Mouse (Mus musculus) midbrain, embryonic 13.5 days (tissue): Measurements from ENCODE around the gene Fbxo30. TPM values are rescaled to one million over a fixed set of nuclear protein-coding genes. Genes with fewer than 3 reads are reported as not detected.
"Not testable (repeated sequence)": the region's sequence is repeated elsewhere in the genome, so short reads cannot be mapped to it uniquely, and the experiment has no call there.

Experiments
- ATAC-seq: fragments of 200-750 bp; cut with Nextera tagmentation; 2 replicates; pipeline ENCODE4 v1.8.0; 2017; ENCODE audit warnings: mild to moderate bottlenecking, moderate TSS enrichment, moderate library complexity
- H3K27ac ChIP-seq: fragments of 300-500 bp; sonication (generic); 2 replicates; pipeline ENCODE4 v1.5.1; 2015; ENCODE audit warnings: inconsistent platforms, mild to moderate bottlenecking, moderate library complexity
- H3K27me3 ChIP-seq: fragments of 300-500 bp; sonication (generic); 2 replicates; pipeline ENCODE4 v1.6.1; 2015; ENCODE audit warnings: mild to moderate bottlenecking, inconsistent platforms
- H3K36me3 ChIP-seq: fragments of 300-500 bp; sonication (generic); 2 replicates; pipeline ENCODE4 v1.6.1; 2015; ENCODE audit warnings: mild to moderate bottlenecking, inconsistent platforms
- H3K4me1 ChIP-seq: fragments of 300-500 bp; sonication (generic); replicated peaks from 2 replicates; pipeline ENCODE4 v1.6.1; 2015; ENCODE audit warnings: inconsistent platforms
- H3K4me2 ChIP-seq: fragments of 300-500 bp; sonication (generic); replicated peaks from 2 replicates; pipeline ENCODE4 v1.6.1; 2015; ENCODE audit warnings: moderate library complexity, mild to moderate bottlenecking, inconsistent platforms
- H3K4me3 ChIP-seq: fragments of 300-500 bp; sonication (generic); replicated peaks from 2 replicates; pipeline ENCODE4 v1.5.1; 2015; ENCODE audit warnings: mild to moderate bottlenecking, inconsistent platforms
- H3K9ac ChIP-seq: fragments of 300-500 bp; sonication (generic); replicated peaks from 2 replicates; pipeline ENCODE4 v1.6.1; 2015; ENCODE audit warnings: mild to moderate bottlenecking, inconsistent platforms
- H3K9me3 ChIP-seq: fragments of 300-500 bp; sonication (generic); 2 replicates; pipeline ENCODE4 v1.6.1; 2016; ENCODE audit warnings: mild to moderate bottlenecking, inconsistent platforms
- WGBS: fragments of 180-500 bp; shearing (Covaris S2); methylation state at CpG from one replicate; pipeline ENCODE4 v1.1.7; 2015; 5-methylcytosine and 5-hydroxymethylcytosine counted together
- polyA plus RNA-seq: library from polyadenylated mRNA; unstranded; fragments of >200 nt; fragmentation: Nextera tagmentation; extraction: Ambion mirVana; gene quantifications from 2 replicates; pipeline ENCODE4 v1.2.1, GENCODE M21; 2015

Gene Fbxo30
- polyA plus RNA-seq: 31.8 and 34.9 TPM in 2 replicates

DNA sequence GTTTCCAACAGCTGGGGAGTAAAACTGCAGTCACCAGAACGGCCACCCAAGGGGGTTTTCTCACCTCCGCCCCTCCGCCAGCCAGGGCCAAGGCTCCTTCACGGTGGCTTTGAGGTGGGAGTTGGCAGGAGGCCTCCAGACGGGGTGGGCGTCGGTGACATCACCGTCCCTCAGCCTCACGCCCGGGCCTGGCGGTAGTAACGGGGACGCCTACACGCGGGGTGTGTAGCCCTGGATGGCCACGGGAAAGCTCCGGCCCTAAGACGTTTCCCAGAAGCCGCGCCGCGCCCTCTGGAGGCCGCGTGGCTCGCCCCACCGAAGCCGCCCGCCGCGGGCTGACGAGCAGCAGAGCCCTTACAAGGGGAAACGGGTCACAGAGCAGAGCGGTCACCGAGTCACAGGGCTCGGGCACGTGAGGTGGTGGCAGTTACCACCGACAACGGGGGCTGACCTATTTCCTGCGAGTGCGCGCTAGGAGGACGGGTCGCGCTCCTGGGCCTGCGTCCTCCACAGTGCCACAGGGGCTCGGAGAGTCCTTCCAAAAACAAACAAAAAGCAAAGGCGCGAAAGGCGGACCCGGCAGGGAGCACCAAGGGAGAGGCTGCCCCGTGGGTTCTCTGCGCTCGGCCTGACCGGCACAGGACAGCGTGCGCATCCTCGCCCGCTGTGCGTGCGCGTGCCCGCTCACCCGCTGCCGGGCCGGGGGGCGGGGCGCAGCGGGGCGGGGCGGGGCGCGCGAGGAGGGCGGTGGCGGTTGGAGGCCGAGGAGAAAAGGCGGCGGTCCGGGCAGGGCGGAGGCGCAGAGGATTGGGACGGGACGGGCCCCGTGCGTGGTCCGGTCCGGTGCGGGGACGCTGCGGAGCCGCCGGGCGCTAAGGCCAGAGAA is at the start of gene Fbxo30:
Gene Fbxo30 (plus strand): TSS at position 753 of the 886 bp plus-strand sequence.
- Histone ChIP-seq H3K27me3 (no peaks in the 10 kb centered on the region), H3K4me2 (peak within 1 kb of the TSS; percentile 66), H3K9ac (peak within 1 kb of the TSS; percentile 90), H3K9me3 (no peaks in the 10 kb centered on the region), H3K4me3 (peak within 1 kb of the TSS; percentile 95), H3K4me1 (peaks cover 15% of the 10 kb centered on the region), H3K36me3 (no peaks in the 10 kb centered on the region), H3K27ac (peak within 1 kb of the TSS; percentile 96)
- WGBS: under 1% methylated on average over 88 of the region's 93 CpGs
- peak; percentile 94 for ATAC-seq

DNA sequence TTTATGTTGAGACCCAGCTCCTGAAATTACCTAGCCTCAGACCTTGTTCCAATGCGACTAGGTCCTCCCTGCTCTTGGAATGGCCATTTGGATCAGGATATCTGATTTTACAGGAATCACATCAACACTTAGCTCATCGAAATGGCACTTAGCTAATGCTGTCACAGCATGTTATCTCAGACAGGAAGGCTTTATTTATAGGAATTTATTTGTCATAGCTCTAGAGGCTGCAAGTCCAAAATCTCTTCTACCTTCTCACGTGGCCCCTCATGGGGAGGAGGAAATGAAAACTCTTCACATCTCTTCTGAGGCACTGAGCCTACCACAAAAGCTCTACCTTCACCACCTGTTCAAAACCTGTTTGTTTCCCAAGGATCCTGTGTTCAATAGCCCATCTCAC is 47.9 kb upstream of the Fbxo30 start:
- Histone ChIP-seq H3K36me3 (no peaks in the 10 kb centered on the region), H3K4me1 (no peaks in the 10 kb centered on the region), H3K9ac (no peak overlapping the region), H3K27me3 (no peaks in the 10 kb centered on the region), H3K9me3 (no peaks in the 10 kb centered on the region), H3K4me3 (no peak overlapping the region), H3K4me2 (no peak overlapping the region), H3K27ac (no peak overlapping the region)
- 77% methylated on average over 3 of the region's 3 CpGs for WGBS
- no peak for ATAC-seq

DNA sequence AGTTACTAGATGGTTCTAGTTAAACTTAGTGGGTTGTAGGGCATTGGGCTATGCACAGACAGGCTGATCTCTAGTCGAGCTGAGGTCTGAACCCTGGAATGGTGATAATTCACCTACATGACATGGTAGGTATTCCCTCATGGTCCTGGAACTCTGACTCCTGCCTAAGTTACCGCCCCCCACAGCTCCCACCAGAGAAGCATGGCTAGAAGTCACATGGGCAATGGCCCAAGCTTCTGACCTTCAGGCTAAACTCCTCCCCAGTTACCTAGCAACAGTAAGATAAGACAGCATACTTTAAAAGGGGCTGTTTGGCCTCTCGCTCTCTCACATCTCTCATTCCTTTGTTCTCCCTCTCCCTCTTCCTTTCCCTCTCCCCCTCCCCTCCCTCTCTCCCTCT is 38.1 kb upstream of the Fbxo30 start:
- not testable (repeated sequence) for H3K27ac ChIP-seq, H3K4me2 ChIP-seq, ATAC-seq, H3K9me3 ChIP-seq, H3K36me3 ChIP-seq, H3K9ac ChIP-seq, H3K4me1 ChIP-seq, H3K4me3 ChIP-seq, H3K27me3 ChIP-seq
- 58% methylated on average over 3 of the region's 3 CpGs for WGBS

DNA sequence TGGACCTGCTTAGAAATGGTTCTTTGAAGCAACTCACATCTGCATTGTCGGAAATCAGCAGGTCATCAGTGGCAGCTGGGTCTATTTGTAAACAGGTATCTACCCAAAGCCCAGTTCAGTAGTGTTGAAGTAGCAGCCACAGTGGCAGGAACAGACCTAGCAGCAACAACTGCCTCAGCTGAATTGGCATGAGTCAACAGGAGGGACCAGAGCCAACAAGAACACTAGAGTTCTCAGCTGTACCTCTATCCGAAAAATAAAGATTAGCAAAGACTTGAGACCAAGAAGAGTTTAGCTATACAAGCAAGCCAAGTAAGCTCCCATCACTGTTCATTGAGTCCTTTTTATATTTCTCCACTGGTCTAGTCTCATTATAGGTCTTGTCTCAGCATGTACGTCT is 32.9 kb upstream of the Fbxo30 start:
- H3K9ac ChIP-seq: no peak overlapping the region
- ATAC-seq: no peak
- H3K27ac ChIP-seq: no peak overlapping the region
- no peaks in the 10 kb centered on the region for H3K27me3 ChIP-seq
- no peaks in the 10 kb centered on the region for H3K36me3 ChIP-seq
- no peak overlapping the region for H3K4me3 ChIP-seq
- no peaks in the 10 kb centered on the region for H3K9me3 ChIP-seq
- WGBS: 85% methylated on average over 3 of the region's 3 CpGs
- H3K4me2 ChIP-seq: no peak overlapping the region
- no peaks in the 10 kb centered on the region for H3K4me1 ChIP-seq

DNA sequence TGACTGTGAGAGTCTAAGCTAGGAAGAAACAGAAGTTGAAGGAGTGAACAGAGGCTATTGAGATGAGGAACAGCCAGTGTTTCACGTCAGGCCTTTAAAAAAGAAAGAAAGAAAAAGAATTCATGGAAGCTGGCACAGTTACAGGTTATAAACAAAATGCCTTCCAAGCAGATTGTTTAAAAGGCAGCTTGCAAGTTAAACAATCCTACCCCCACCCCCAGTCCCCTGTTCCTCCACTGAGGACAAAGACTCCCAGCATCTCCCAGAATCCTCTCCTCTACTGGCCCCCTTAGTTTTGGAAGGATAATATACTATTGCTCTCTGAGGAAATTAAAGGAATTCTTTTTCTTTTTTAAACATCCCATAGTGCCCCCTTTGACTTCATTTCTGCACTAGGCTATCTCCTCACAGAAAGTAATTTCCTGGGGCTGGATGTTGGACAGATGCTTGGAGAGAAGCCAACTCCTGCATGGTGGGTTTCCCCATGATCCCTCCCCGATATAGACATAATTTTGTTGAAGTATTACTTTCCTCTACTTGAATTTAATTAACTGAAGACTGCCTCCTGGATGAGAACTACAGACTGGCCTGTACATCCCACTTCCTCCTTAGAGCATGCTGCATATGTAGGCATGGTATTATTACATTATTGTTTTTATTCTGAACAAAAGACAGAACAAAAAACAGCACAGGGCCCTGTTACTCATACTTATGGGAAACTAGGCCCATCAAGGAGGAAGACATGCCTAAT is 30.7 kb upstream of the Fbxo30 start:
- Histone ChIP-seq H3K27ac (no peak overlapping the region), H3K4me2 (no peak overlapping the region), H3K4me3 (no peak overlapping the region), H3K27me3 (no peaks in the 10 kb centered on the region), H3K9me3 (no peaks in the 10 kb centered on the region), H3K9ac (no peak overlapping the region), H3K36me3 (no peaks in the 10 kb centered on the region), H3K4me1 (no peaks in the 10 kb centered on the region)
- ATAC-seq: no peak
- WGBS: 69% methylated on average over 2 of the region's 2 CpGs

DNA sequence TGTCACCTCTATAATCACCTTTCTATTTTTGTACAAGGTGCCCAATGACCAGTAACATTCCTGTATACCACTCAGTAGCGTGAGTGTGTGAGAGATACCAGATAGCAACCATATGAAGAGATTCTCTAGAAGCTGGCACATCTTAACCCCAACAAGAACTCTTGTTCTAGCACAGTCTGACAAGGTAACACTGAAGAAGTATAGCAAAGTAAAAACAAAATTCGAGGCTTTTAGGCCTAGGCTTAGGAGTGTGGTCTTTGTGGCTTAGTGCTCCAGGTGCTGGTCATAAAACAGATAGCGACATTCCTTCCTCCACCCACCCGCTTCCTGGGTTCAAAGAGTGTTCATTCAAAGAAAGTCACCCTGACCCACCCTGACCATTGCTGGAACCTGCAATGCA is 27.5 kb upstream of the Fbxo30 start:
- H3K27ac ChIP-seq, H3K9ac ChIP-seq, H3K9me3 ChIP-seq, H3K4me3 ChIP-seq, H3K27me3 ChIP-seq, H3K36me3 ChIP-seq, ATAC-seq, H3K4me2 ChIP-seq, H3K4me1 ChIP-seq: not testable (repeated sequence)
- 88% methylated on average over 4 of the region's 4 CpGs for WGBS

DNA sequence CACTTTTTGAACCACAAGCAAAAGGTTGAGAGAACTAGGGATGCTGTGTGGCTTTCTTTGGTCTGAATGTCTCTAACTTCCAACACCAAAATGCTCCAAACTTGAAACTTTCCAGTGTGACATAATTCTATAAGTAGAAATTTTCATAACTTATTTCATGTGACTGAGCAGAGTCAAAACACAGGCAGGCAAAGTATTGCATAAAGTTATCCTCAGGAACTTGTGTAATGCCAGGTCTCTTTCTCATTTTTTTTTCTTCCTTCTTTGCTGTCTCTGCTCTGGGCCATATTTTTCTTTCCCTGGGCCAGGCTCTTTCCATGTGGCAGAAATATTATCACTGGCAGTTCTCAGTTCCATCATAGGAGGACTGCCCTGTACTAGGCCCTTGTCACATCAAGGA is 21.0 kb upstream of the Fbxo30 start:
- ATAC-seq: no peak
- Histone ChIP-seq H3K4me3 (no peak overlapping the region), H3K36me3 (no peaks in the 10 kb centered on the region)

DNA sequence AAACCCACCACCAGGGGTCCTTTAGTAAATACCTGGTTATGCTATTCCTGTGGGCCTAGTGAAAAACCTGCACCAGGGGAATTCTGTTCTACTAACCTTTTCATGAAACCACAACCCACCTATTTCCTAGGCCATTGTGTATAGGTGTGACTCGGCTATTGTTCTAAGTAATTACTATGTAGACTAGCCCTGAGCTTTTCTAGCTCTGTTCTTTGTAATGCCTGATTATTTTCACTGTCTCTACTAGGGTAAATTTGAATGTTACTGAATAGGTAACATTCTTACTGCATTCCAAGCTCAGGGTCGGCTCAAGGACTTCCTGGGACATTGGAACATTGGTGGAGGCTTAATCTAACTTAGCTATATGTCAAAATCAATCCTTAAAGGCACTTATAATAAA is 18.8 kb upstream of the Fbxo30 start:
- not testable (repeated sequence) for H3K4me3 ChIP-seq, H3K36me3 ChIP-seq, ATAC-seq, H3K27ac ChIP-seq, H3K27me3 ChIP-seq, H3K4me1 ChIP-seq, H3K4me2 ChIP-seq, H3K9me3 ChIP-seq, H3K9ac ChIP-seq
- WGBS: 83% methylated on average over 2 of the region's 2 CpGs

More for the DNA sequence above, 21.0 kb upstream of the Fbxo30 start:
- Histone ChIP-seq H3K4me2 (no peak overlapping the region), H3K27ac (no peak overlapping the region), H3K4me1 (no peaks in the 10 kb centered on the region), H3K27me3 (no peaks in the 10 kb centered on the region), H3K9me3 (no peaks in the 10 kb centered on the region; the same call in 1 of the 2 replicates), H3K9ac (no peak overlapping the region)

DNA sequence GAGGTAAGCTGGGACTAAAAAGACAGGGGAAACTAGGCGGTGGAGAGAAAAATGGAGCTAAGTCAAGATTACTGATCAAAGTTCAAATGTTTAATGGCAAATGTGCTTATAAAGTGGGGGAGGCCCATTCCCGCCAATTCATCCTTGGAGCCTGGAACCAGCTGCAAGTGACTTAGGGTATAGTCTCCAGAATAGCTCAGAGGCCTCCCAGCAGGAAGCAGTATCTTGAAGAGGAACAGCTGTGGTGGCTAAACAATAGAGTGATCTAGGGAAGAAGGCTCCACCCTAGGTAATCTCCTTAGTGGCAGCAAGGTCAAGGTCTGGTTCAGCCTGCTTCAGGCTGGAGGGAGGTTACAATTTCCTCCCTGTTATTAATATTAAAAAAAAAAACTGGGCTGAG is 17.3 kb upstream of the Fbxo30 start:
- not testable (repeated sequence) for H3K9me3 ChIP-seq, H3K4me3 ChIP-seq, ATAC-seq, H3K4me1 ChIP-seq, H3K36me3 ChIP-seq, H3K27me3 ChIP-seq, H3K4me2 ChIP-seq, H3K9ac ChIP-seq, H3K27ac ChIP-seq
- WGBS: 83% methylated on average over 2 of the region's 2 CpGs

DNA sequence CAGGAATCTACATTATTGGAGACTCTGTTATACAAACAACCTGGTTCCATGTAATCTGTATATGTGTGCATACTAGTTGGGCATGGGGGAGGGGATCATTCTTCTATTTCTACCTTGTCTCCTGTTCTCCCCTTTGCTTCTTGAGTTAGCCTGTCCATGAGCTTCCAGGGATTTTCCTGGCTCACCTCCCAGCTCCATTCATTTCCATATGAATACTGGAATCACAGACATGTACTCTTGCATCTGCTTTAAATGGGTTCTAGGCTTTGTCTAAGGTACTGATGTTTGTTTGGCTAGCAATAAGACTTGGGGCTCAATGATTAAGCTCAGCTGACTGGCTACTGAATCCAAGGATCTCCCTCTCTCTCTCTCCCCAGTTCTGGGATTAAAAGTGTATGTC is 12.0 kb upstream of the Fbxo30 start:
- Histone ChIP-seq H3K4me1 (no peaks in the 10 kb centered on the region), H3K4me3 (no peak overlapping the region), H3K36me3 (no peaks in the 10 kb centered on the region), H3K27ac (no peak overlapping the region), H3K9me3 (no peaks in the 10 kb centered on the region), H3K4me2 (no peak overlapping the region), H3K9ac (no peak overlapping the region), H3K27me3 (no peaks in the 10 kb centered on the region)
- no peak for ATAC-seq

DNA sequence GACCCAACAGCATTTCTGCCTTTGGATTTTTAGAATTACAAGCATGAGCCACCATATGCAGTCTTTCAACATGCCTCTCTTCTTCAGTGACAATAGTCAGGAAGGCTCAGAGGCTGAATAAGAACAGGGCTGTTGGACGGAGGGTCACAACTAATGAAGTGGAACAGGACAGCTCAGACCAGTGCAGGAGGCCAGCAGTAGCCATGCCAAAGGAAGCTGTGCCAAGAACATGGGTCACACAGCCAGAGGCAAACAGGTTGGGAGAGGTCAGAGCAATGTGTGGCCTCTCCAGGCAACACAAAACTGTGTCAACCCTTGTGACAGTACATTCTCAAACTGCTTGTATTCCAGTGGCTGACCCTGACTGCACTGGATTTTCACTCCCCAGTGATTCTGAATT is 6.7 kb upstream of the Fbxo30 start:
- H3K27ac ChIP-seq: no peak overlapping the region
- no peak for ATAC-seq
- H3K9ac ChIP-seq: no peak overlapping the region
- 41% methylated on average over 1 of the region's 1 CpGs for WGBS
- no peaks in the 10 kb centered on the region for H3K36me3 ChIP-seq
- no peaks in the 10 kb centered on the region for H3K4me1 ChIP-seq
- no peaks in the 10 kb centered on the region for H3K27me3 ChIP-seq
- H3K4me3 ChIP-seq: no peak overlapping the region
- no peak overlapping the region for H3K4me2 ChIP-seq
- no peaks in the 10 kb centered on the region for H3K9me3 ChIP-seq

DNA sequence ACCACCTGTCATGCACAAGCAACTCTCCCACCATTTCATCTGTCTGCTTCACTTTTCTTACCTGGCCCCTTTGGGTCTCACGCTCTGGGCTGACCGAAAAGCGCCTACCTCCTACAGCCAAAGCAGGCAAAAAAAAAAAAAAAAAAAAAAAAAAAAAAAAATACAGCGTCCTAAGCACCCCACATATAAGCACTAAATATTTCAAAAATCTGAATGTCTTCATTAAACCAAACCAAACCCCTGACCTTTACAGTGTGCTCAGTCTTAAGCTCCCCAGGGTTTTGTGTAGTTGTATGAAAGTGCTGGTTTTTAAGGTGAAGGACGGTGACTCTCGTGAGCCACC is 924 bp upstream of the Fbxo30 start:
- Histone ChIP-seq H3K9me3 (no peaks in the 10 kb centered on the region), H3K4me1 (peaks cover 15% of the 10 kb centered on the region), H3K27me3 (no peaks in the 10 kb centered on the region), H3K4me2 (peak overlapping the region; percentile 66), H3K9ac (peak overlapping the region; percentile 90), H3K4me3 (peak overlapping the region; percentile 95), H3K27ac (peak overlapping the region; percentile 96), H3K36me3 (no peaks in the 10 kb centered on the region)
- WGBS: 9% methylated on average over 6 of the region's 6 CpGs
- ATAC-seq: no peak; the same call in 1 of the 2 replicates
